Mouse (Mus musculus) right cerebral cortex, postnatal 25 days (tissue): Measurements from ENCODE around the gene Olfr401.
"Not testable (repeated sequence)": the region's sequence is repeated elsewhere in the genome, so short reads cannot be mapped to it uniquely, and the experiment has no call there.

Experiments
- DNase-seq: peaks from one replicate; pipeline ENCODE4 v3.0.0; 2022

The Olfr401 gene

GRCm38 (mm10) chr11:74113412-74113811, at the start of gene Olfr401:
Gene Olfr401, plus strand, starts transcription at chr11:74113712.
- no peak for DNase-seq

GRCm38 (mm10) chr11:74069655-74070054, 43.9 kb upstream of the Olfr401 start, which contains the start of gene Zfp616:
Gene Zfp616, plus strand, starts transcription at chr11:74069955.
- DNase-seq = no peak

DNA sequence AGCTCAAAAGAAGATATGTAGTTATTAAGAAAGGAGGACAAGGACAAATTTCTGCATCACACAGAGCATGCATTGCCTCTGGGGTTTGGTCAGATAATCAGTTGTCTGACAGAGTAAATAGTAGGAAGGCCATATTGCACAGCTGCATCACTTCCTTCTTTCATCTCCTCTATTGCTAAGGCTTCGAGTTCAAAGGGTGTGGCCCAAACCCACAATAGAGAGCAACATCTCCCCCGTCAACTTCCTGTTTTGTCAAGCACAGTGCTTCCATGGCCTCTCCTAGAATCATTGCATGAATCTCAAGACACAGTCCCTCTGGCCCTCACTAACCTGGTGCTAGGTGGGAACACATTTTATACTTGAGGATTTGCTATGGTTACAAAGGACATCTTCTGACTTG, 12.8 kb upstream of the Olfr401 start:
- no peak for DNase-seq

- DNase-seq = no peak
These were observed 12.0 kb upstream of the Olfr401 start for GRCm38 (mm10) chr11:74101507-74101906.

DNA sequence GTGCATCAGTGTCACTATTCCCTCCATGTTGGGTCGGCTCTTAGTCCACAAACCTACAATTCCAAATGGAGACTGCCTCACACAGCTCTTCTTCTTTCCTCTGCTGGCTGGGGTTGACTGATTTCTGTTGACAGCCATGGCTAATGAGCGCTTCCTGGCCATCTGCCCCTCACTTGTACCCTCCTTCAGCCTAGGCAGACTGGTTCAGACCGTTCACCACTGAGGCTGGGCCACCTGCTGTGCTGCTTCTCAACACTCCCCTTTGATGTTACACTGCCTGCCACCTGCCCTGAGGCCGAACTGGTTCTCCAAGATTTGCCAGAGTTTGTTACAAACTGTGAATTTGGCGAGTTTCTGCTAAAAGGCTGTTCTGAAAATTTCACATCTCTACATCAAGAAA, 8.4 kb upstream of the Olfr401 start:
- no peak for DNase-seq

GRCm38 (mm10) chr11:74140001-74140400, 26.5 kb downstream of the Olfr401 start:
- not testable (repeated sequence) for DNase-seq

- DNase-seq = no peak
These were observed 32.4 kb downstream of the Olfr401 start for GRCm38 (mm10) chr11:74145866-74146265.

DNA sequence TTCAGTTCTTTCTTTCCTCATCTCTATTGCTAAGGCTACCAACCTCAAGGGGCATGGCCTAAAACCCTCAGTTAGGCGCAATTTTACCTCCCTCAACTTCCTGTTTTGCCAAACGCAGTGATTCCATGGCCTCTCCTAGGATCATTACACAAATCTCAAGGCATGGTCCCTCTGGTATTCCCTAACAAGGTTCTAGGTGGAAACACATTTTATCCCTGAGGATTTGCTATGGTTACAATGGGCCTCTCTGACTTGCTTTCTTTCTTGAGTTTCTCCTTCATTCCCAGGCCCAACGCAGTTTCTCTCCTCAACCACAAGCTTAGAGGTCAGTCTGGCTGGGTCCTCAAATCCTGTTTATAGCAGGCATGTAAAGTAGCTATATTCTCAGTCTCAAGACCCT, 39.7 kb downstream of the Olfr401 start, which contains the start of gene Olfr402:
Gene Olfr402 (plus strand): TSS at position 301 of the 400 bp plus-strand sequence.
- DNase-seq = no peak

DNA sequence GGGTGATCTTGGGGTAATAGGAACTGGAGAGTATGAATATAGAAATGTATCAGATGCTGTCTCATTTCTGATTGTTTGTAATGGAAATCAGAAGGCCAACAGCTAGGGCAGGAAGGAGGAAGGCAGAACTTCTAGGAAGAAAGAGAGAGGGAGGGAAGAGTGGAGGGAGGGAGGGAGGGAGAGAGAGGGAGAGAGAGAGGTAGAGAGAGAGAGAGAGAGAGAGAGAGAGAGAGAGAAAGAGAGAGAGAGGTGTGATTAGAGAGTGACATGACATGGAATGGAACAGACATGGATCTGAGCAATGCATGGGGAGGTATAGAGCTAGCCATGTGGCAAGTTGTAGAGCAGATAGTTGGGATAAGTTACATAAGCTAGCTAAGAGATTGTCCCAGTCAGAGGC, 55.3 kb downstream of the Olfr401 start:
- DNase-seq = no peak
